Mouse (Mus musculus): ENCODE data around the gene Usp3.

Gene Usp3

GRCm38 (mm10) chr9:66508890-66509399 lies 84.0 kb downstream of the Usp3 start:
- no peak for DNase-seq (ENCODE audit: low spot score in 2 of 2)

DNA sequence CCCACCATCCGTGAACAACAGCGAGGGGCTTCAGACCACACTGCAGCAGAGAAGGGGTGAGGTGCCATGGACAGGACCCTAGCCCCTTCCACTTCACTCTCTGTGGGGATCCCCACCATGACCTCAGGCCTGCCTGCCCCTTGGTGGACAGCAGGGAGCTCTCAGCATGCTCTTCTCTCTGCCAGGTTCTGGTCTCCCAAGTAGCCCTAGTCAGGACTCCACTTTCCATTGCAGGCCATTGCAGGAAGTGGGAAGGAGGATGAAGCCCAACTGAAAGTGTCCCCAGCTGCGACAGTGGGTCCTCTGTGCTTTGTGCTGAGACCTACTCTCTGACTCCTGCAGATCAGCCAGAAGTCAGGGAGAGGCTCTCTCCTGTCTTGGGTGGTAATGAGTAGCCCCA lies 85.3 kb downstream of the Usp3 start:
- DNase-seq (ENCODE audit: low spot score in 2 of 2): no peak

GRCm38 (mm10) chr9:66506424-66506823 lies 86.5 kb downstream of the Usp3 start:
- DNase-seq (ENCODE audit: low spot score in 2 of 2): no peak

- DNase-seq (ENCODE audit: low spot score in 2 of 2): no peak
These were observed 86.9 kb downstream of the Usp3 start for GRCm38 (mm10) chr9:66506011-66506410.

DNA sequence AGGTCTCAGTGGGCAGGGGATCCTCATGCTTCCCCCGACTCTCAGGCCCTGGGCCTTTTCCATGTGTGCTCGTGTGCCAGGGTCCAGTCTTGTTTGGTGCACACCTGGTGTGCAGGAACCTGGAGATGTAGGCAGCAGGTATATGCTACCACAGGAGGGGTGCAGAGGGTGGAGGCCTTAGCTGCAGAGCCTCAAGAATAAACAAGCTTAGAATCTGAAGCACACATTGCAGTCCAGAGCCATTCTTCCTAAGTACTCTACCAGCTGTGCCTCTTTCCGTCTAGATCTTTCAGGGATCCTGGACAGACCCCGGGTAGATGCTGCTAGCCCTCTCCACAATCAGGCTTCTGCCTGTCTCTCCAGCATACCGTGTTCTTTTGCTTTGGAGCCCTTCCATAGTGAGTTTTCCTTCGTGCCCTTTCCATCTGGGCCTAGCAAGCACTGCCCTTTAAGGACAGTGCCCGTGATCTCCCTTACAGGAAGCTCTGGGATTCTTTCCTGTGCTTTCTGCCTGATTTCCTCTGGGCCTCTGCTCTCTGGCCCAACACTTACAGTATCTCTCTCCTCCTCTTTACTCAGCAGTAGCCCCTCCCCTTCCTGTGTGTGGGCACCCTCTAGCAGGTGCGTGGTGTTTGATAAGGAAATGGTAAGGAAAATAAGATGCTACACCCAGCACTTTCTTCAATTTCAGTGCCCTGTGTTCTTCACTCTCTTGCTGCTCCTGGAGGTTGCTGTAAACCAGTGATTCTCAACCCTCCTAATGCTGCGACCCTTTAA lies 87.6 kb downstream of the Usp3 start:
- peak; percentile 77 to 78 for DNase-seq (ENCODE audit: low spot score in 2 of 2)

- no peak for DNase-seq (ENCODE audit: low spot score in 2 of 2)
These were observed 88.4 kb downstream of the Usp3 start for GRCm38 (mm10) chr9:66504518-66504917.

DNA sequence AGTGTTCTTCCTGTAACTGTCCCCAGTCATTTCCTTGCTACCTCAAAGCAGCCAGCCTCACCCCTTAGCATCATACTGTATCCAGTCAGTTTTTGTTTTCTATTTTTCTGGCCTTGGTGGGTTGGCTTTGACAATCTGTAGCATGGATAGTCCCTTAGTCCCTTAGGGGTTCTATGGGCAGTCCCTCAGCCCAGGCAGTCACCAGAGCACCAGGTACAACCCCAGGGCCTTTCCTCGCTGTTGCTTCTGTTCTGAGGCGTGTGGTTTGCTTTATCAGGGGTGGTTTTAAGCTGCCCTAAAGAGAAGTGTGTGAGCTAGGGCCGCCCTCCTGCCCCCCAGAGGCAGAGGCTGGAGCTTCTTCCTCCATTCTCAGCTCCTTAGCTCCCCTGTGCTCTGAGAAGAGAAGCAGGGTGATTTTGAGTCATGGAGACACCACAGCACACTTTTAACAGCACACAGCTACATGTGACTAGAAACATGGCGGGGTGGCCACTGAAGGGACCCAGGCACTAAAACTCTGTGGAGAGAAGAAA lies 89.0 kb downstream of the Usp3 start:
- peak; percentile 73 to 77 for DNase-seq (ENCODE audit: low spot score in 2 of 2)

DNA sequence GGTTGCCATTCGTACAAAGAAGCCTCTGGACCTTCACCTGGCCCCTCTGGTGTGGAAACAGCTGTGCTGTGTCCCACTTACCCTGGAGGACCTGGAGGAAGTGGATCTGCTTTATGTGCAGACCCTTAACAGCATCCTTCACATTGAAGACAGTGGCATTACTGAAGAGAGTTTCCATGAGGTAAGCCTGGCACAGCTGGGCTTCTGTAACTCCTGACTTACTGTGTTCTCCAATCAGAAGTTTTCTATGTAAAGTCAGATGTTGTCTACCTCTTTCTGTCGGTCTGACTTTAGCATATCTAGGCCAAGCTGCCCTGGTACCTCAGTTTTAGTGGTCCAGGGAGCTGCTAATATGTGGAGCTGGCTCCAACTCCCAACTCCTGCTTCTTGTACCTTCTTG lies 91.7 kb downstream of the Usp3 start:
- no peak for DNase-seq (ENCODE audit: low spot score in 2 of 2)

GRCm38 (mm10) chr9:66493992-66494391 lies 99.0 kb downstream of the Usp3 start:
- DNase-seq (ENCODE audit: low spot score in 2 of 2): no peak

DNA sequence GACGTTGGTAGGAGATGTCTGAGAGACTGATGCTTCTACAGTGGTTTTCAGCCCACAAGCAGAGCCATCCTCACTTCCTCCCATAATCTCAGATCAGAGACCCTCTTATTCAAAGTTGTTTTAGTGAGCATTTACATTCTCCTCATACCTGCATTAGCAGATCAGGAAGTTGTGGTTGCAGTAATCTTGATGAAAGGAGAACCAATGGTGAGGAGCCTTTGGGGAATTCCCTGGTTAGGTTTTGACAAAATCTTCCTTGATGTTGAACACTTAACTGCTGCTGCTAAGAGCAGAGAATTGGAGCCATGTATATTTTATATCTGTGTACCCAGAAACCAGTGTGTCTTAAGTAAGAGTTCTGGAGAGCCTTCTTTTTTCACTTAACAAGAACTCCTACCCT lies 100.6 kb downstream of the Usp3 start:
- DNase-seq (ENCODE audit: low spot score in 2 of 2): no peak

GRCm38 (mm10) chr9:66488786-66489185 lies 104.2 kb downstream of the Usp3 start:
- no peak for DNase-seq (ENCODE audit: low spot score in 2 of 2)

- no peak for DNase-seq (ENCODE audit: low spot score in 2 of 2)
These were observed 109.5 kb downstream of the Usp3 start for GRCm38 (mm10) chr9:66483429-66483828.

- no peak for DNase-seq (ENCODE audit: low spot score in 2 of 2)
These were observed 115.2 kb downstream of the Usp3 start for GRCm38 (mm10) chr9:66477785-66478184.

- peak; percentile 28 to 65 for DNase-seq (ENCODE audit: low spot score in 2 of 2)
These were observed 127.9 kb downstream of the Usp3 start for GRCm38 (mm10) chr9:66465087-66465486.

Data from spleen, postnatal 4 days (tissue).